Mouse (Mus musculus) spleen, postnatal 0 days (tissue): ENCODE data around the gene Rcan1. TPM values are rescaled to one million over a fixed set of nuclear protein-coding genes. Genes with fewer than 3 reads are reported as not detected.

Source experiments
- polyA plus RNA-seq: library from polyadenylated mRNA; unstranded; fragments of >200 nt; fragmentation: Nextera tagmentation; extraction: Ambion mirVana; gene quantifications from 2 replicates; pipeline ENCODE4 v1.2.1, GENCODE M21; 2015

Gene Rcan1
- polyA plus RNA-seq: 13.9 and 20.2 TPM in 2 replicates

GRCm38 (mm10) chr16:92470706-92471105 lies at the start of gene Rcan1:
Rcan1 (minus strand) TSS chr16:92470867.

GRCm38 (mm10) chr16:92485436-92485835 lies 14.8 kb upstream of the Rcan1 start, which contains the start of gene Clic6:
Clic6 (plus strand) TSS chr16:92485736.

GRCm38 (mm10) chr16:92359229-92359628 lies 111.4 kb downstream of the Rcan1 start, which contains the start of gene Kcne1:
Kcne1 (minus strand) TSS chr16:92359468.

Other genes starting within 250 kb of the Rcan1 start
- 0.15 TPM in 1 of 2 replicates, not detected in the other for gene Kcne2, start 178.5 kb downstream of the Rcan1 start, polyA plus RNA-seq
- 86.5 and 89.9 TPM in 2 replicates for gene Smim11, start 169.6 kb downstream of the Rcan1 start, polyA plus RNA-seq
- not detected in 2 replicates for gene Fam243, start 149.4 kb downstream of the Rcan1 start, polyA plus RNA-seq
- gene Kcne1, start 111.4 kb downstream of the Rcan1 start, polyA plus RNA-seq: not detected in 2 replicates
- gene Clic6, start 14.9 kb upstream of the Rcan1 start, polyA plus RNA-seq: 0.05 and 0.12 TPM in 2 replicates